Mouse (Mus musculus) liver, embryonic 14.5 days (tissue): Measurements from ENCODE around the gene Fermt1. TPM values are rescaled to one million over a fixed set of nuclear protein-coding genes. Genes with fewer than 3 reads are reported as not detected.

ENCODE experiments used
- ATAC-seq: fragments of 200-750 bp; cut with Nextera tagmentation; 2 replicates; pipeline ENCODE4 v1.8.0; 2017; ENCODE audit warnings: moderate number of reproducible peaks, mild to moderate bottlenecking, moderate library complexity; ENCODE audit not compliant: insufficient read depth
- DNase-seq, 3 experiments: peaks; one replicate each; pipeline ENCODE4 v3.0.0-alpha.2; 2012 to 2013; ENCODE audit warnings: low read depth in 3 of 3, low spot score in 3 of 3
- H3K27ac ChIP-seq: fragments of 300-500 bp; sonication (generic); 2 replicates; pipeline ENCODE4 v1.5.1; 2014; ENCODE audit warnings: moderate library complexity, mild to moderate bottlenecking, control low read depth, inconsistent platforms
- H3K27me3 ChIP-seq: fragments of 300-500 bp; sonication (generic); 2 replicates; pipeline ENCODE4 v1.6.1; 2014; ENCODE audit warnings: mild to moderate bottlenecking, low read length, moderate library complexity; ENCODE audit not compliant: control insufficient read depth, insufficient read depth
- H3K36me3 ChIP-seq: fragments of 300-500 bp; sonication (generic); replicated peaks from 2 replicates; pipeline ENCODE4 v1.6.1; 2014; ENCODE audit warnings: low read depth; ENCODE audit not compliant: control insufficient read depth, insufficient read depth
- H3K4me1 ChIP-seq, 2 experiments: fragments of 200-500 bp in 1 of 2; fragments of 300-500 bp in 1 of 2; sonication (generic) in 1 of 2; replicated peaks; 2 replicates each; pipeline ENCODE4 v1.6.1; 2012 to 2014; ENCODE audit warnings: antibody characterized with exemption in 1 of 2, inconsistent platforms in 1 of 2, low read length in 1 of 2; ENCODE audit not compliant: control insufficient read depth in 2 of 2, insufficient read depth in 2 of 2
- H3K4me2 ChIP-seq: fragments of 300-500 bp; sonication (generic); 2 replicates; pipeline ENCODE4 v1.6.1; 2014; ENCODE audit warnings: low read depth, mild to moderate bottlenecking, control low read depth, moderate library complexity
- H3K4me3 ChIP-seq, 2 experiments: fragments of 200-500 bp in 1 of 2; fragments of 300-500 bp in 1 of 2; sonication (generic) in 1 of 2; 2 replicates each; pipeline ENCODE4 v1.5.1; 2012 to 2014; ENCODE audit warnings: low read depth in 2 of 2, low read length in 2 of 2, mild to moderate bottlenecking in 2 of 2, control low read depth in 1 of 2, inconsistent platforms in 1 of 2, moderate library complexity in 1 of 2; ENCODE audit not compliant: insufficient read depth in 1 of 2
- H3K9ac ChIP-seq: fragments of 300-500 bp; sonication (generic); replicated peaks from 2 replicates; pipeline ENCODE4 v1.6.1; 2014; ENCODE audit warnings: mild to moderate bottlenecking, control low read depth, moderate library complexity
- H3K9me3 ChIP-seq: fragments of 300-500 bp; sonication (generic); 2 replicates; pipeline ENCODE4 v1.6.1; 2016; ENCODE audit warnings: low read length, mixed read lengths; ENCODE audit not compliant: control insufficient read depth
- CTCF ChIP-seq: IDR thresholded peaks from 2 replicates; pipeline ENCODE4 v1.5.1; 2016; ENCODE audit warnings: antibody characterized with exemption, low read depth, control low read depth
- EP300 ChIP-seq: IDR thresholded peaks from 2 replicates; pipeline ENCODE4 v1.6.1; 2016; ENCODE audit warnings: antibody characterized with exemption, low read depth
- WGBS: fragments of 180-500 bp; shearing (Covaris S2); extraction: QIAGEN DNeasy Blood & Tissue Kit; methylation state at CpG from one replicate; pipeline ENCODE4 v1.1.7; 2014; ENCODE audit not compliant: insufficient replicate concordance; 5-methylcytosine and 5-hydroxymethylcytosine counted together
- polyA plus RNA-seq, 2 experiments: library from polyadenylated mRNA; depleted of rRNA in 1 of 2; stranded (reverse) in 1 of 2; unstranded in 1 of 2; fragments of >200 nt; fragmentation: Nextera tagmentation in 1 of 2; extraction: Ambion mirVana in 1 of 2; gene quantifications; 2 replicates each; pipeline versions ENCODE4 v1.2.1 to v1.2.3; 2012 to 2014

Fermt1 gene
- polyA plus RNA-seq, 2 experiments = 0.02 to 0.08 TPM

- H3K9me3 ChIP-seq = no peaks in the 10 kb centered on the region
- no peak overlapping the region for H3K9ac ChIP-seq
- H3K4me1 ChIP-seq = no peaks in the 10 kb centered on the region
- no peak for DNase-seq
- H3K36me3 ChIP-seq = no peaks in the 10 kb centered on the region
- 6% methylated on average over 24 of the region's 24 CpGs for WGBS
- H3K4me2 ChIP-seq = peak overlapping the region; percentile 32; the same call in 1 of the 2 replicates
- H3K27me3 ChIP-seq = peaks cover 27% of the 10 kb centered on the region
- H3K4me3 ChIP-seq = peak overlapping the region in 1 of 2 experiments; percentile 14; a peak in 1 of 4 replicates
- no peak overlapping the region for H3K27ac ChIP-seq
- ATAC-seq = no peak
- no peak for TF ChIP-seq CTCF
- no peak for TF ChIP-seq EP300
Measured at GRCm38 (mm10) chr2:132944711-132945325, 888 bp downstream of the Fermt1 start.

GRCm38 (mm10) chr2:132943997-132944396, 1.7 kb downstream of the Fermt1 start:
- H3K4me3 ChIP-seq = no peak overlapping the region
- no peaks in the 10 kb centered on the region for H3K4me1 ChIP-seq
- no peak overlapping the region for H3K9ac ChIP-seq
- TF ChIP-seq CTCF (no peak), EP300 (no peak)
- no peak for DNase-seq
- H3K4me2 ChIP-seq = no peak overlapping the region
- peaks cover 27% of the 10 kb centered on the region for H3K27me3 ChIP-seq
- H3K36me3 ChIP-seq = no peaks in the 10 kb centered on the region
- no peak overlapping the region for H3K27ac ChIP-seq
- no peaks in the 10 kb centered on the region for H3K9me3 ChIP-seq
- WGBS = 31% methylated on average over 13 of the region's 13 CpGs
- ATAC-seq = no peak

- H3K27me3 ChIP-seq = peaks cover 27% of the 10 kb centered on the region
- ATAC-seq (no peak), DNase-seq (no peak)
- H3K9ac ChIP-seq = no peak overlapping the region
- no peaks in the 10 kb centered on the region for H3K36me3 ChIP-seq
- no peak overlapping the region for H3K4me3 ChIP-seq
- no peak for TF ChIP-seq EP300
- TF ChIP-seq CTCF = no peak
- no peak overlapping the region for H3K27ac ChIP-seq
- H3K9me3 ChIP-seq = no peaks in the 10 kb centered on the region
- 28% methylated on average over 9 of the region's 9 CpGs for WGBS
- H3K4me2 ChIP-seq = no peak overlapping the region
- no peaks in the 10 kb centered on the region for H3K4me1 ChIP-seq
Measured at GRCm38 (mm10) chr2:132943596-132943995, 2.1 kb downstream of the Fermt1 start.

GRCm38 (mm10) chr2:132939056-132939455, 6.7 kb downstream of the Fermt1 start:
- ATAC-seq (no peak), DNase-seq (no peak)
- Histone ChIP-seq H3K27ac (no peak overlapping the region), H3K9ac (no peak overlapping the region), H3K9me3 (no peaks in the 10 kb centered on the region), H3K4me2 (no peak overlapping the region), H3K4me1 (no peaks in the 10 kb centered on the region), H3K36me3 (no peaks in the 10 kb centered on the region), H3K27me3 (peaks cover 6% of the 10 kb centered on the region; the same call in 1 of the 2 replicates), H3K4me3 (no peak overlapping the region)
- TF ChIP-seq CTCF = no peak
- 75% methylated on average over 14 of the region's 14 CpGs for WGBS

- H3K9me3 ChIP-seq = no peaks in the 10 kb centered on the region
- TF ChIP-seq CTCF = no peak
- TF ChIP-seq EP300 = no peak
- no peak overlapping the region for H3K27ac ChIP-seq
- H3K27me3 ChIP-seq = no peaks in the 10 kb centered on the region
- H3K4me1 ChIP-seq = no peaks in the 10 kb centered on the region
- ATAC-seq (no peak), DNase-seq (no peak)
- 42% methylated on average over 4 of the region's 4 CpGs for WGBS
- H3K36me3 ChIP-seq = no peaks in the 10 kb centered on the region
- no peak overlapping the region for H3K4me2 ChIP-seq
- no peak overlapping the region for H3K4me3 ChIP-seq
- H3K9ac ChIP-seq = no peak overlapping the region
Measured at GRCm38 (mm10) chr2:132936176-132936575, 9.5 kb downstream of the Fermt1 start.
